Mouse (Mus musculus): ENCODE data around the gene Padi4. TPM values are rescaled to one million over a fixed set of nuclear protein-coding genes. Genes with fewer than 3 reads are reported as not detected.

The Padi4 gene
- polyA plus RNA-seq, 1 experiment from 2014 or later: 2.4 TPM

DNA sequence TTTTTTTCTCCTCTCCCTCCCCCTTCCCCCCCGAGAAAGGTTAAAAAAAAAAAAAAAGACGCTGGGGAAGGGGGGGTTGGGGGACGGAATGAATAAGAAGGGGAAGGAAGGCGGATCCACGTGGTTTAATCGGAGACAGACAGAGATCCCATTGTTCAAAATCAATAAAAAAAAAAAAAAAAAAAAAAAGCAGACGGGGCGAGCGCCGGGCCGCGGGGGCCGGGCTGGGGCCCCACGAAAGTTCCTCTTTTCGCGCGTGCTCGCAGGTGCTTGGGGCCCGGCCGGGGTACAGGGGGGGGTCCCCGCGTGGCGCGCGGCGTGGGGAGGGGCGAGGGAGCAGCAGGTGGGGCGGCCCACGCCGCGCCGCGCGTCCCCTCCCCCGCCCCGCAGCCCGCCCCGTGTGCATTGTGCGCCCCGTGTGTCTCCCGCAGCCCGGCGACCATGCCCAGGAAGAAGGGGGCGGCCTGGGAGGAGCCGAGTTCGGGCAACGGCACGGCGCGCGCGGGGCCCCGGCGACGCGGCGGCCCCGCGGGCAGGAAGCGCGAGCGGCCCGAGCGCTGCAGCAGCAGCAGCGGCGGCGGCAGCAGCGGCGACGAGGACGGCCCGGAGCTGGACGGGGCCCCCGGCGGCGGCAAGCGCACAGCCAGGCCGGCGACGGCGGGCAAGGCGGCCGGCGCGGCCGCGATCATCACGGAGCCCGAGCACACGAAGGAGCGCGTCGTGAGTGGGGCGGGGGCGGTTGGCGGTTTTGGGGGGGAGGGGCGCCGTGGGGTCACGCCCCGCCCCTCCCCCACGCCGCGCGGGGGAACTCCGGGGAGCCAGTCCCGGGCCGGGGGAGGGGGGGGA, 72.1 kb downstream of the Padi4 start:
- Histone ChIP-seq H3K9ac (ENCODE audit: low read depth, low read length) (peak overlapping the region; percentile 96), H3K4me3 (ENCODE audit: low read depth, low read length) (peak overlapping the region; percentile 96), H3K4me2 (peak overlapping the region; percentile 75), H3K36me3 (ENCODE audit: control insufficient read depth, insufficient read depth, low read length) (0 out of 2 replicates have a peak, but pooled peaks cover 4% of the 10 kb centered on the region), H3K4me1 (ENCODE audit: control insufficient read depth, insufficient read depth, low read length) (peaks cover 31% of the 10 kb centered on the region), H3K27me3 (ENCODE audit: control insufficient read depth, insufficient read depth, low read length) (peaks cover 15% of the 10 kb centered on the region), H3K27ac (ENCODE audit: low read depth, low read length) (peak overlapping the region; percentile 98), H3K9me3 (replicated peaks; ENCODE audit: control insufficient read depth, low read length) (no peaks in the 10 kb centered on the region)
- under 1% methylated on average over 61 of the region's 107 CpGs for WGBS (ENCODE audit: insufficient replicate concordance)
- no peak; the same call in 1 of the 2 replicates for ATAC-seq (replicated peaks; ENCODE audit: insufficient number of reproducible peaks, low FRiP score, low TSS enrichment)

DNA sequence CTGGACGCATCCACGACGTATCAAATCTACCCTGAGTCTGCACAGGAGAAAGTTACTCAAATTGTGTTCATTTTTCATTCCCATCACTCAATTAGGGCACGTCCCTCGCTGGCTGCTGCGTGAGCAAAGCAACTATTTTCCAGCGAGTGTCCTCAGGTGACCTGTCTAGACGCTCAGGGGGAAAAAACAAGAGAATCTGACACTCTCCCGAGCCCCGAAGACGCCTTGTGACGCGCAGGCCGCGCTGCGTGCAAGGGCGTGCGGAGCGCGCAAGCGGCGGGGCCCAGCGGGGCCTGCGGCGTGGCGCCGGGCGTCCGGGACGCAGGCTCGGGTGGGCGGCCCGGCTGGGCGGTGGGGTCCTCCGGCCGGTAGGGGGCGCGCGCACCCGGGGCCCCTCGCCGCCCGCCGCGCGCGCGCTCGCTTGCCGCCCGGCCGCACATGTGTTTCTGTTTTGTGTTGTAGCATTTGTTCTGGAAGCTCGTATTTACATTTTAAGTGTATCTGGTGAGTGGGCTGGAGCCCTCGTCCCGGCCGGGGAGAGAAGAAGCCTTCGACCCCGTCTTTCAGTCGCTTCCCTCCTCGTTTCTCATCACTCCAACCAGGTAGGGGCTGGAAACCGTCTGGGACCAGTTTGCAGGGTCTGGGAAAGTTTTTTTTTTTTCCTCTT, 72.9 kb downstream of the Padi4 start:
- H3K9me3 ChIP-seq (replicated peaks; ENCODE audit: control insufficient read depth, low read length): no peaks in the 10 kb centered on the region
- peak; percentile 62; the same call in 1 of the 2 replicates for ATAC-seq (replicated peaks; ENCODE audit: insufficient number of reproducible peaks, low FRiP score, low TSS enrichment)
- H3K4me1 ChIP-seq (ENCODE audit: control insufficient read depth, insufficient read depth, low read length): peaks cover 31% of the 10 kb centered on the region
- peak overlapping the region; percentile 96 for H3K9ac ChIP-seq (ENCODE audit: low read depth, low read length)
- peak overlapping the region; percentile 98 for H3K27ac ChIP-seq (ENCODE audit: low read depth, low read length)
- H3K36me3 ChIP-seq (ENCODE audit: control insufficient read depth, insufficient read depth, low read length): 0 out of 2 replicates have a peak, but pooled peaks cover 1% of the 10 kb centered on the region
- WGBS (ENCODE audit: insufficient replicate concordance): under 1% methylated on average over 61 of the region's 61 CpGs
- H3K4me2 ChIP-seq: peak overlapping the region; percentile 75
- peaks cover 15% of the 10 kb centered on the region for H3K27me3 ChIP-seq (ENCODE audit: control insufficient read depth, insufficient read depth, low read length)
- peak overlapping the region; percentile 96 for H3K4me3 ChIP-seq (ENCODE audit: low read depth, low read length)

DNA sequence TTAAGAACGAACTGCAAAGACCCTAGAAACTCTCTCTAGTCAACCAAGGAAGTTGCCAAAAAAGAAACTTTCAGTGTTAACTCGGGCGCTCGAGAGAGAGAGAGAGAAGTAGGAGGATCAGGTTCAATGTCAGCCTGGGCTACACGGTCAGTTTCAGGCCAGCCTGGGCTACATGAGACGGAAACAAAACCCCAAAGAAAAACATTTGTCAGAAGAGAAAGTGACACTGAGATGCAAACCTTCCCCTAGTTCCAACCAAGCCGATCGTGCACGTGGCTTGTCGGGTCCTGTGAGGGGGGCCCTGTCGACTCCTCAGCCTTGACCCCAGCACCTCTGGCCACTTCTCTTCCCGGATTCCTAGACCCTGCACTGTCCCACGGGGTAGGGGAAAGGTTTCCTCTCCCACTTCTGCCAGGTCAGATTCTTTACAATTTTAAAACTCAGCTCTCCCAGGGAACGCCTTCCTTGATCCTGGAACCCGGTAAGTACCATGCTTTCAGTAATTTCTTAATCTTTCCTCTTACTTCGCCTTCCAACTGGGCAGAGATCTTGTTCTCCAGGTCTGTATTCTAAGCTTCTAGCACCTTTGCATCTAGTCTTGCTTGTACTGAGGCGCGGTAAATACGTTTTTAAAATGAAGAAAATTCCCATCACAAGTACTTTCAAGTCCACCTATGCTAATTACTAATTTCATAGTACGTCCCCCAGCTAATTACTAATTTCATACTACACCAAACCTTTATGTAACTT, 73.6 kb downstream of the Padi4 start, which contains the start of gene Rcc2:
Rcc2 (plus strand) TSS at position 273 of the 750 bp plus-strand sequence.
- H3K9me3 ChIP-seq (replicated peaks; ENCODE audit: control insufficient read depth, low read length): no peaks in the 10 kb centered on the region
- peak within 1 kb of the TSS; percentile 96 for H3K4me3 ChIP-seq (ENCODE audit: low read depth, low read length)
- H3K4me1 ChIP-seq (ENCODE audit: control insufficient read depth, insufficient read depth, low read length): peaks cover 27% of the 10 kb centered on the region
- H3K27ac ChIP-seq (ENCODE audit: low read depth, low read length): peak within 1 kb of the TSS; percentile 98
- peak within 1 kb of the TSS; percentile 75 for H3K4me2 ChIP-seq
- no peak for ATAC-seq (replicated peaks; ENCODE audit: insufficient number of reproducible peaks, low FRiP score, low TSS enrichment)
- WGBS (ENCODE audit: insufficient replicate concordance): 6% methylated on average over 20 of the region's 20 CpGs
- peaks cover 15% of the 10 kb centered on the region for H3K27me3 ChIP-seq (ENCODE audit: control insufficient read depth, insufficient read depth, low read length)
- peak within 1 kb of the TSS; percentile 96 for H3K9ac ChIP-seq (ENCODE audit: low read depth, low read length)
- no peaks in the 10 kb centered on the region for H3K36me3 ChIP-seq (ENCODE audit: control insufficient read depth, insufficient read depth, low read length)

DNA sequence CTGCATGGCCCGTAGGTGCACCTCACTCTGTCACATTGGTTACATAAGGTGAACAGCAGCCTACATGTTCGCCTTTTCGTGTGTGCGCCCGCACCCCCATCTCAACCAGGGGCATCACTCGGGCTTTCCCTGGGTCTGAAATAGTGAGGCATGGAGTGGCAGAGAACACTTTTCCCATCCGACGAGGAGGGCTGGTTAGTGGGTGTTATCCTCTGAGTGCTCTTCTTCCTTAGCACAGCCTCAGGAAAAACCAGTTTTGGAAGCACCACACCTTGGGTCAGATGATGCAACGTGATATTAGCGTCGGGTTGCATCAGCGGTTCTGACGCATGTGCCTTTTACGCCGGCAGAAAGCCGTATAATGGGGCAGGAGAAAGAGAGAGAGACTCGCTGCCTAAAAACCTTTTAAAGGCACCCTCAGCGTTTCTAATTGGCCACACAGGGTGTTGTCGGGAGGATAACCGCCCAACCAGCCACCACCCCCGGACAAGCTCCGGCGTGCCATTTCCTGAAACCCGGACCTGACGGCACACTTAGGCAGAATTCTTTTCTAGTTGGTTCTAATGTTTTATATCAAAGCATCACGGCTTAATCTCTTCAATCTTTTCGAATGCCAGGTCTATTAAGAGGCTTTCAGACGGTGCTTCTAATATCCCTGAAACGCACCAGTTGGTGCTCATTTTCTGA, 74.5 kb downstream of the Padi4 start:
- H3K9me3 ChIP-seq (replicated peaks; ENCODE audit: control insufficient read depth, low read length): no peaks in the 10 kb centered on the region
- 7% methylated on average over 29 of the region's 29 CpGs for WGBS (ENCODE audit: insufficient replicate concordance)
- H3K4me2 ChIP-seq: peak overlapping the region; percentile 75
- H3K4me1 ChIP-seq (ENCODE audit: control insufficient read depth, insufficient read depth, low read length): peaks cover 25% of the 10 kb centered on the region
- H3K36me3 ChIP-seq (ENCODE audit: control insufficient read depth, insufficient read depth, low read length): no peaks in the 10 kb centered on the region
- H3K27me3 ChIP-seq (ENCODE audit: control insufficient read depth, insufficient read depth, low read length): peaks cover 15% of the 10 kb centered on the region
- H3K4me3 ChIP-seq (ENCODE audit: low read depth, low read length): peak overlapping the region; percentile 96
- peak overlapping the region; percentile 54; the same call in 1 of the 2 replicates for H3K9ac ChIP-seq (ENCODE audit: low read depth, low read length)
- peak overlapping the region; percentile 98; the same call in 1 of the 2 replicates for H3K27ac ChIP-seq (ENCODE audit: low read depth, low read length)
- ATAC-seq (replicated peaks; ENCODE audit: insufficient number of reproducible peaks, low FRiP score, low TSS enrichment): 0 out of 2 replicates have a peak, but pooled peaks have one; percentile 28

Small RNAs within 50 kb of the gene (microRNA-seq; reads per million reads assigned to microRNA genes)
- not detected for gene Gm25951 (ENCODE audit: borderline number of aligned reads)

Other genes starting within 250 kb of the Padi4 start
- 9.7 and 12.9 TPM in 2 replicates for gene Arhgef10l, start 108.2 kb downstream of the Padi4 start, polyA plus RNA-seq (2014; fragmentation: Nextera tagmentation; extraction: Ambion mirVana)
- 23.3 and 24.6 TPM in 2 replicates for gene Rcc2, start 73.7 kb downstream of the Padi4 start, polyA plus RNA-seq (2014; fragmentation: Nextera tagmentation; extraction: Ambion mirVana)
- not detected in 2 replicates for gene Padi6, start 31.6 kb downstream of the Padi4 start, polyA plus RNA-seq (2014; fragmentation: Nextera tagmentation; extraction: Ambion mirVana)
- gene Padi3, start 36.4 kb upstream of the Padi4 start, polyA plus RNA-seq (2014; fragmentation: Nextera tagmentation; extraction: Ambion mirVana): 0.39 and 0.63 TPM in 2 replicates
- 0.19 and 0.24 TPM in 2 replicates for gene Padi1, start 71.5 kb upstream of the Padi4 start, polyA plus RNA-seq (2014; fragmentation: Nextera tagmentation; extraction: Ambion mirVana)
- gene Padi2, start 132.1 kb upstream of the Padi4 start, polyA plus RNA-seq (2014; fragmentation: Nextera tagmentation; extraction: Ambion mirVana): 3.8 and 5.9 TPM in 2 replicates
- 760 and 778 TPM in 2 replicates for gene Sdhb, start 187.0 kb upstream of the Padi4 start, polyA plus RNA-seq (2014; fragmentation: Nextera tagmentation; extraction: Ambion mirVana)
- 18.2 and 18.9 TPM in 2 replicates for gene Atp13a2, start 212.6 kb upstream of the Padi4 start, polyA plus RNA-seq (2014; fragmentation: Nextera tagmentation; extraction: Ambion mirVana)
- gene Mfap2, start 236.2 kb upstream of the Padi4 start, polyA plus RNA-seq (2014; fragmentation: Nextera tagmentation; extraction: Ambion mirVana): 246 and 248 TPM in 2 replicates